Mouse (Mus musculus) gastrocnemius, postnatal 14 days (tissue): ENCODE measurements around the gene Wwc2. TPM values are rescaled to one million over a fixed set of nuclear protein-coding genes. Genes with fewer than 3 reads are reported as not detected.

ENCODE experiments used
- DNase-seq: peaks from one replicate; pipeline ENCODE4 v3.0.0; 2021; ENCODE audit warnings: mixed read lengths
- intact Hi-C: fragments of 180-260 bp; cut with DNase I; formaldehyde crosslinking; loops from one replicate; pipeline ENCODE4 v1.15.1; 2025; ENCODE audit warnings: low total_unique reads
- total RNA-seq, 2 experiments: library from RNA; stranded (reverse); gene quantifications; 2 replicates each; pipeline ENCODE4 v1.2.3; 2021

The Wwc2 gene
- total RNA-seq, 2 experiments from 2014 or later: 9.9 to 10.3 TPM

DNA sequence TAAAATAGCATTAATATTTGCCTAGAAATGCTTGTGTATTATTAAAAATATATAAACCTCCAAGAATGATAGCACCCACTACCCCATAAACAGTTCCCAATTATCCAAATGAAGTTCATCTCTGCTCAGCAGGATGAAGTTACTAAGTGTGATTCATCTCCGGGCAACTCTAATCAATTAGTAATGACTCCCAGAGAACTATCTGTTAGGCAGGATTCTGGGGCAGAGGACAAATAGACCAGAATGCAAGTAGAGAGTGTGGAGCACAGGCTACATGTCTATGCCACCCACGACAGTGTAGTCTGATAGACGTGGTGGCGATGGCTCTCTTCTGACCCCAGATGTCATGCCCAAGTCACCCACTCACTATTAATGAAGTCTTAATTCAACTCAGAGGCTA is 41.9 kb downstream of the Wwc2 start:
- intact Hi-C loops: no loop called here

DNA sequence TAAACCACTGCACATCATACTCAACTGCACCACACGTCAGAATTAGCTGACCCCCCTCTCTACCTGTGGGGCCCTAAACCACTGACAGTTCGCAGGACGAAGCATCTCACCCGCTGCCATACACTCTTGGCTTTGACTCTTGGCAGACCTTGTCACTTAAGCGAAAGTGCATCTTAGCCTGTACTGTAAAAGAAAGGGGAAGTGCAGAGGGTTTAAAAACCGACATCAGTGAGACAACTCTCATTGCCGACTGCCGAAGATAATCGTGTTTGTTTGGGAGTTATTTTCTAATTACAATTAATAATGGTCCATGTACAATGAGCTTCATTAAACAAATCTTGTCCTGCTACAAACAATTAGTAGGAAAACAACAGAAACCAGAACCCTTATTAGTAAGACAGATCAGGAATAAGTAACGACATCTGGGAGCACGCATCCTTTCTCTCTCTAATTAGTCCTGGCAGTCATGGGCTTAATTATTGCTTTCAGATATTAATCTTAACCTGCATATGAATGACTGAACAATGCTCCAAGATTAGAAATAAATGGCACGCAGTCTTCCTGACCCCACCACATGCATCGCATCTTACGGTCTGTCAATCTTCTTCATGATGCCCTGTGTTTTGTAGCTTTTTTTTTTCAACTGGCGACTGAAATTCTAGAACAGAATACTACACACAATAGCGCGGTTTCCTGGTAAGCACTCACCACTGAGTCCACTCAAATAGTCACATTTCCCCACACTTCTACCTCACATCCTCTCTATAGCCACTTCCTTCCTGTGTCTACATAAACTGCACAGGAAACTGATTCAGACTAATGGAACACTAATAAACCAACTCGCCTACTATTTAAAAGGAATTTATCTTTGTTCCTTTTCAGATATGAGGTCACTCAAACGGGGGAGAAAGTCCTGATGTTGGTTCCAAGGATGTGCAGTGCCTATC is 42.8 kb downstream of the Wwc2 start:
- intact Hi-C loops: no loop called here
- no peak for DNase-seq

More for the DNA sequence above, 41.9 kb downstream of the Wwc2 start:
- DNase-seq: no peak

DNA sequence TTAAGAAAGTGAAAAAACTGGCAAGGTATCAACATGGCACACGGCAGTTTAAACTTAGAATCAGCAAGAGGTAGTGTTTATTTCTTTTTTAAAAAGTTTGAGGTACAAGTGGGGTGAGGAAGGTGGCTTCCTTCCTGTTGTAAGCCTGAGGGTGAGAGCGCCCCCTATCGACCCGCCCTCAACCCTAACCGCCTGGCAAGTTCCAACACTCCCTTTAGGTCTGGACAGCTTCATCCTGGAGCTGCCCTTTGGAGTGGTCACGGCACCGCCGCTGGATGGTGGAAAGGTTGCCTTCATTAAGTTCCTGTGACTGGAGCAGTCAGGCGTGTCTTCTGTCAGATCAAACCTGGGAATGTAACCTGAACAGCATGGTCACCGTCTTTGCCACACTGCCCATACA is 47.7 kb downstream of the Wwc2 start:
- DNase-seq: no peak
- intact Hi-C loops: no loop called here

DNA sequence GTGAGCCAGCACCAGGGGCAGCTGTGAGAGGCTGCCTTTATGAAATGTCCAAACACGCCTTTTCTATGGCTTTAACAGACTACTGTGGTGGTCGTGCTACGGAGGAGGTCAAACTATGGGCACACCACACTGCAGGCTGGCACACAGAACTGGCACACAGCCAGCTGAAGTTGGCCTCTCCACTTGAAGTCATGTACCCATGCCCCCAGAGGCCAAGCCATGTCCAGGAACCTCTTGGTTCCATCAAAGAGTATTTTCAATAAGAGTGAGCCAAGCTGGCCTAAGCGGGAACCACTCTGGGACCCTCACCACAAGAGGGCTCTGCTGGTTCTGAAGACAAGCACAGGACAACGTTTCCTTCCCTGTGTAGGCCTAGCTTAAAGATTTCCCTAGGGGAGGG is 49.7 kb downstream of the Wwc2 start:
- DNase-seq: peak; percentile 25
- intact Hi-C loops: no loop called here

DNA sequence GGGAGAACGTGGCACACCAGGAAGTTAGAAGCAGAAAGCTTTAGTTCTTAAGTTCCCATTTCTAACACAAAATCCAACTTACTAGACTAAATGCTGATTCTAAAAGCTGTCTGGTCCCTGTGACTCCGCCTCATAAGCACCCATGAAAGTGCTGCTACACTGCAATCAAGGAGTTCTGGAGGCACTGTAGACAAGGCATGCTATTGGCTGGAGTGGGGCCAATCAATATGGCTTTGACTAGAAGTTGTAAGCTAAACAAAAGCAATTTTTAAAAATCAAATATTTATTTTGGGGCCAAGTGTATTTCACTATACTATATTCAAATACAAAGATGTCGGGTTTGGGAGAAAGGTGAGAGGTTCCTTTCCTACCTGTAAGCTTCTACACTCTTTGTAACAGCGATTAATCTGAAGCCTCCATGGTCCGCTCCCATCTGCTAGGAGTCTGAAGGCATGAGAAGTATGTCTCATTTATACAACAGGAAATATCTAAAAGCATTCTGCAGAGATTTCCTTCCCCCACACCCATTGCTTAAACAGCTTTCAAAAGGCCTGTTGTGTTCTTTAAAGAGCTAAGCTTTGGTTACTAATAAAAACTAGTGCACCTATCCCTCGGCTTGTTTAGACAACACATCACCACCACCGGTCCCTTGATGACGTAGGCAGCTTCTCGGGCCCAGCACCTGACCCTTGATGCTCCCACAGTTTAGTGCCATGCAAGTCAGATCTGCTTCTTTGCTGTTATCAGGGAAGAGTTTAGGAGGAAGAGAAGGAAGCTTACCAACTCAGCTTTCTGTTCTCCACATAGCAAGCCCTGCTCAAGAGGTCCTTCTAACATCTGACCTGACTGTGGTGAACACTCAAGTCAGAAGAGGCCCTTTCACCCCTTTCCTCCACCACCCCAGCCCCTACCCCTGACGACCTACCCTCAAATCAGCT is 50.5 kb downstream of the Wwc2 start:
- intact Hi-C loops: no loop called here

DNA sequence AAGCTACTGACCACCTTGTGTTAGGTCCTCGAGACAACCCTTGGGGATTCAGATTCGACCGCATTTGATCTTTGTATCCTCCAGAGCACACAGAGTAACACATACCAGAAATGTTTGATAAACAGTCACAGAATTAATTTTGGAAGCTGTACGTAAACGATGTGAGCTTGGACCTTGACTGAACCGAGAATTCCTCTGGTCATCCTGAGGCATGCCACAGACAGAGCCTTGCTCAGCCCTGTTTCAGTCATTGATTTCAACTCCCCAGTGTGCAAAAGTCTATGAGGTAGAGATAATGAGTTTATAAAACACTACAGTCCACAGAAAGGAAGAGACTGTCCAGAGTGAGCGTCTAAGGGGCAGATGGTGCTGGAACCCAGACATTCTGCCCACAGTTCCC is 51.5 kb downstream of the Wwc2 start:
- intact Hi-C loops: no loop called here
- no peak for DNase-seq

More for the DNA sequence above, 50.5 kb downstream of the Wwc2 start:
- no peak for DNase-seq

DNA sequence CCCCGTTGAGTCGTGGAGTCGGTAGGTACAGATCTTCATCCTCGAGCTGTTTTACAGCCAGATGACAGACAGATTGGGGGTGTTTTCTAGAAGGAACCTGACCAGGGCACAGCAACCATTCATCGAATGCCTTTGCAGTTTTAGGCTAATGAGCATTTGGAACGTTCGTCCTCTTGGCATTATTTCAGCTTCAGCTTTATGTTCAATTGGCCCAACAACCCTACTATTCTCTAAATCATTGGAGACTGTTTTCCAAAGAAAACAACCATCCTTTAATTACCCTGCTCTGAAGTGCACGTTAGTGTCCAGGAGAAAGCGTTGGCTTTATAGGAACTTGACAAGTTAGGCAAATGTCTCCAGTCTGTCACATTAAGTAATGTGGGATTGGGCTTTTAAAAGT is 54.3 kb downstream of the Wwc2 start:
- no peak for DNase-seq
- intact Hi-C loops: no loop called here

DNA sequence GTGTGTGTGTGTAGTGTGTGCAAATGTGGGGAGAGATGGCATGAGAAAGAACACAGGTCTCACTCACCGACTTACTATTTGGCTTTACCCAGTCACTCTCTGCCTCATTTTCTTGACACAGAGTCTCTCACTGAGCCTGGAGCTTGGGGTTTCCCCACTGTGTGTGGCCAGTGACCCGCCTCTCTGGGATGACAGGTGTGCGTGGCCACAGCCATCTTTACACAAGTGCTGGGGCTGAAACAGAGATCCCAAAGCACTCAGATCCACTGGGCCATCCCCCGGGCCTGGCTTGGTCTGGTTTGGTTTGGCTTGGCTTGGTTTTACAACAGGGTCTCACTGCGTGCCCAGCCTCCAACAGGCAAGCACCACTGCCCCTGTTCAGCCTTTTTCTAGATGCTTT is 55.3 kb downstream of the Wwc2 start:
- intact Hi-C loops: no loop called here

DNA sequence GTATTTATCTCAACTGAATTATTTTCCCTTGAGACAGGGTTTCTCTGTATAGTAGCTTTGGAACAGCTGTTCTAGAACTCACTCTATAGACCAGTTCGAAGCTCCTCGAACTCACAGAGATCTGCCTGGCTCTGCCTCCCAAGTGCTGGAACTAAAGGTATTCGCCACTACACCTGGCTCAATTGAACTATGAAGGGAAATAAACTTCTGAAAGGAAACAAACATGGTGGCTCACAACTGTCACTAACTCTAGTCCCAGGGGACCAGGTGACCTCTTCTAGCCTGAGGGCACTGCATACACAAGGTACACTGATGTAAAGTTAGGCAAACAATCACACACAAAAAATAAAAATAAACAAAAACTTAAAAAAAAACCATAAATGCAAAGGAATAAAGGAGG is 57.6 kb downstream of the Wwc2 start:
- intact Hi-C loops: no loop called here
- DNase-seq: no peak

More for the DNA sequence above, 55.3 kb downstream of the Wwc2 start:
- no peak for DNase-seq

DNA sequence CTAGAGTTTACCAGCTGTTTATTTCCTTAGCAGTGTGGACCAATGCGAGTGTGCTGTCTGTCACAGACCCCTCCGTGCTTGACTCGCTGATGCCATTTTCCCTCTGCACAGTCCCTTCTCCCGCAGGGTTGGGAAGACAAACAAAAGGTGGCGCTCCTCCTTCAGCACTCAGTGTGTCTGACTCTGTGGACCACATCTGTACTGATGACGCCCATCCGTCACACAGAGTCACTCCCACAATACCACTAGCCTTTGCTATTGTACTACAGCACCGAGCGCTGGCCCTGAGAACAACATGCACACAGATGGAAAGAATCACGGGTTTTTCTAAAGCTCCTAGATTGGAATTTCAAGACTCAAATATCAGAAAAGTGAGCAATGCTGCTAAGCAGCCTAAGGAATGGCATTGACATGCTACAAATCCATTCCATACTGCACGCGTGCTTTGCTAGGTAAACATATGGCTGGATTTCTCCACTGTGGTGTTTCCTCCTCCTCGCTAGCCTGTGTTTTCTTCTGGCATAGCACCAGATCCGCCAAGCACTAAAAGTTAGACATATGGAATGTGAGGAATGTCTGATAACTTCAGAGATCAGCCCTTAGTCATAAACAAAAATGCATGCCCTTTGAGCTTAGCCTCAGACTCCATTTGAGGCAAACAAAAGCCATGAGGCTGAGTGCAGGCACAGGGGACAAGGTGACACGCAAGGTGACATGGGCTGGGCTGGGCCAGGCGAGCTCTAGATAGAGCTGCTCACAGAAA is 58.5 kb downstream of the Wwc2 start:
- intact Hi-C loops: no loop called here
- no peak for DNase-seq

DNA sequence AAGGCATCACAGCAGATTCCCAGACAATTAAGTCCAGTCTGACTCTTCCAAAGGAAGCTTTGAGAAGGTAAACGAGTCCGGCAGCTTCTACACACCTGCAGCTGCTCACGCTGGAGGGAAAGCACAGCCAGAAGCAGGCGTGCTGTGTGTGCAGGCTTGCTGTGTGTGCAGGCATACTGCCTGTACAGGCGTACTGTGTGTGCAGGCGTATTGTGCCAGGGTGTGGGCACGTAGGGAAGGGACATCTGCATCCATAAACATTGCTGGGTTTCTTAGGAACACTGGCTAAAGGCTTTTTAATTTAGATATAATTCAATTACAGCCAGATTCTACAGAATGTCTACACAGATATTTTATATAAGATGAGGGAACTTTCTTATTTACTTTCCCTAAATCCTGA is 59.4 kb downstream of the Wwc2 start:
- no peak for DNase-seq
- intact Hi-C loops: no loop called here

DNA sequence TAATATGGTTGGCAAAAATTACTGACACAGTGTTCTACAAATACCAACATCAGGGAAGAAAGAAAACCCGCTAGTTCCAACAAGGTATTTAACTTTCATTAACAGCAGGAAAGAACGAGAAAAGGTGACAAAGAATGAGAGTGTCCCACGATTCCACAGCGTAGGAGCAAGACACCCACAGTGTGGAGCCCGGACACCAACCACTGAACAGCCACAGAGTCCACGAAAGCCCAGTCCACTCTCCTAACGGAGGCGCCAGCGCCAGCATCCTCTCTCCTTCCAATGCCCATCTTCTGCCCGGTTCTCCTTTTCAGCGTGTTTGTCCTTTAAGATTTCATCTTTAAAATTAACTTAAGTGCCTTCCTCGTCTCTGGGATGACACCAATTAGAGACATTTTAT is 61.1 kb downstream of the Wwc2 start:
- intact Hi-C loops: no loop called here
- no peak for DNase-seq

DNA sequence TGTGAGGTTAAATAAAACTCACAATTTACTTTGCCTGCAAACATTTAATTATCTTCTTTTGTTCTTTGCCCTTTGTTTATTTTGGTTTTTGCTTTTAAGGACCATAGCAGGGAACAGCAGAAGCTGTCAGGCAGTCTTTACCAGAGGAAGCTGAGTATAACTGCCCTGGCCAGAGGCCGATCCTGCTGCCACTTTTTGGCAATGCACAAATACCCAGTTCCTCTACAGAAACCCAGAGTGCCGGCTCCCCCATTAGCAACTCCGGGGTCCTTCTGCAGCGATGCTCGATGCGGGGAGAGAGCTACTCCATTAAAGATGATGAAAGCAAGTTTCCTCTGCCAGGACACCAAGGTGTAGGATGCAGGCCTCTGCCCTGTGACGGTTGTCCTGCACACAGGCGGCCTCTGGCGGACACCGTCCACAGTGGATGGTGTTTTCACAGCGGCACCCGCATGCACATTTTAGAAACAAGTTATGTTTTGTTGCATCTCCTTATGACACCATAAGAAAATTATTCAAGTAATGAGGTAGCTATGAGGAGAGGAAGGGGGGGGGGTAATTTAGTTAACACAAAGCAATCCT is 62.0 kb downstream of the Wwc2 start:
- intact Hi-C loops: no loop called here
- DNase-seq: no peak

DNA sequence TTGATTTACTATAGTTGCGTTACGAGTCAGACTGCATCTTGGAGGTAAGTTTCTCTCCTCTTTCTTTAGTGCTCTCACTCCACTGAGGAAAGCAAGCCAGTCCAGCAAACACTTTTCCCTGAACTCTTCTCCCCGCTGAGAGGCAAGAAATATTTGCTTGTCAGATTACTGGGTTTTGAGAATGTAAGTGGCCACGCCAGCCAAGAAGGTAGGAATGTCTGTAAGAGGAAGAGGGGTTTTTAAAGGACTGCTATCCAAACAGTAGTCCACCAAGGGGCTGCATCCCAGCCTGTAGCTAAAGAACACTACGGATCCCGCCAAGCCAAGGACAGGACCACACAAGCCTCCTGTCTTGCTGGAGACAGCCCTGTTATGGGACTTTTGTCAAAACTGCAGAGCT is 65.8 kb downstream of the Wwc2 start:
- intact Hi-C loops: no loop called here
- DNase-seq: no peak

DNA sequence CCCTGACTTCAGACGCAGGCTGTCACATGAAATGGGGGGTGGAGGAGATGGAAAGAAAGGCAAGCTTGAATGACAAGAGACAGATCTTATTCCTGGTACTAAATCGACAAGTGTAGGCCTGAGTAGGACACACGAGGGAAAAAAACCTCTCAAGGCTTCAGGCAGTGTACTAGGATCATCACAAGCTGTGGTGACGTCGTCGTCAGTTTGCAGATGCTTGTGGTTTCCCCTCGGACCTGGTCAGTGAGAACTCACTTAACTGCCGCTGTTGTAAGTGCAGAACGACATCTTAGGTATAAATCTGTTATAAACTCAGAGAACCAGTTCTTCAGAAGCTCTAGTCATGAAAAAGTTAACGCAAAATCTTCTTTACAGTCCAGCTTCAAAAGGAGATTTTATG is 67.9 kb downstream of the Wwc2 start:
- intact Hi-C loops: no loop called here
- no peak for DNase-seq

DNA sequence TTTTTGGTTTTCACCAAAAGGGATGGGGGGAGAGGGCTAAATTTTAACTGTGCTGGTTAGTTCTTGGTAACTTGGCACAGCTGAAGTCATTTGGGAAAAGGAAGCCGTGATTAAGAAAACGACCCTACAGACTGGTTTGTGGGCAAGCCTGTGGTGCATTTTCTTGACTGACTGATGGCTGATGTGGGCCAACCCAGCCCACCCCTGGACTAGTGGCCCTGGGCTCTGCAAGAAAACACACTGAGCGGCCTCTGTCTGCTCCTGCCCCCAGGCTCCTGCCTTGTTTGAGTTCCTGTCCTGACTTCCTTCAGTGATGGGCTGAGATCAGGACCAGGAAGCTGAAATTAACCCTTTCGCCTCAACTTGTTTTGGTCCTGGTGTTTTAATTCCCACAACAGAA is 68.7 kb downstream of the Wwc2 start:
- no peak for DNase-seq
- intact Hi-C loops: no loop called here

DNA sequence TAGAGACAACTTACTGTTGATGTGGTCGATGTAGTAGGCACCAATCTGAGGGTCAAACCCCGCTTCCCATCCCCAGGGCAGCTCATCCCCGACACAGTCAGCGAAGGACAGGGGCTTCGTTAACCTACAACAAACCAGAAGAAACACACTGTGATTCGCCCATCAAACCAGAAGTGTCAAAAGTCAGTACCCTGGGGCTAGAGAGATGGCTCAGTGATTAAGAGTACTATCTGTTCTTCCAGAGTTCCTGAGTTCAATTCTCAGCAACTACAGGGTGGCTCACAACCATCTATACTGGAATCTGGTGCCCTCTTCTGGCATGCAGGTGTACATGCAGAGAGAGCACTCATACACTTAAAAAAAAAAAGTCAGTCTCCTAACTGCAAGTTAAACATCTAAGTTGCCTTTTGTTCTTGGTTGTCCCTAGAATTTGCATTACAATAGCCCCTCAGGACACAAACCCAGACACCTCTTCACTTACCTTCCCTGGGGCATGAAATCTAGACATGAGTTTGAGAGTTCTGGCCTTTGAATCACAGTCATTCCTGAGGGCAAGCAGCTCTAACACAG is 70.1 kb downstream of the Wwc2 start:
- intact Hi-C loops: no loop called here
- no peak for DNase-seq

DNA sequence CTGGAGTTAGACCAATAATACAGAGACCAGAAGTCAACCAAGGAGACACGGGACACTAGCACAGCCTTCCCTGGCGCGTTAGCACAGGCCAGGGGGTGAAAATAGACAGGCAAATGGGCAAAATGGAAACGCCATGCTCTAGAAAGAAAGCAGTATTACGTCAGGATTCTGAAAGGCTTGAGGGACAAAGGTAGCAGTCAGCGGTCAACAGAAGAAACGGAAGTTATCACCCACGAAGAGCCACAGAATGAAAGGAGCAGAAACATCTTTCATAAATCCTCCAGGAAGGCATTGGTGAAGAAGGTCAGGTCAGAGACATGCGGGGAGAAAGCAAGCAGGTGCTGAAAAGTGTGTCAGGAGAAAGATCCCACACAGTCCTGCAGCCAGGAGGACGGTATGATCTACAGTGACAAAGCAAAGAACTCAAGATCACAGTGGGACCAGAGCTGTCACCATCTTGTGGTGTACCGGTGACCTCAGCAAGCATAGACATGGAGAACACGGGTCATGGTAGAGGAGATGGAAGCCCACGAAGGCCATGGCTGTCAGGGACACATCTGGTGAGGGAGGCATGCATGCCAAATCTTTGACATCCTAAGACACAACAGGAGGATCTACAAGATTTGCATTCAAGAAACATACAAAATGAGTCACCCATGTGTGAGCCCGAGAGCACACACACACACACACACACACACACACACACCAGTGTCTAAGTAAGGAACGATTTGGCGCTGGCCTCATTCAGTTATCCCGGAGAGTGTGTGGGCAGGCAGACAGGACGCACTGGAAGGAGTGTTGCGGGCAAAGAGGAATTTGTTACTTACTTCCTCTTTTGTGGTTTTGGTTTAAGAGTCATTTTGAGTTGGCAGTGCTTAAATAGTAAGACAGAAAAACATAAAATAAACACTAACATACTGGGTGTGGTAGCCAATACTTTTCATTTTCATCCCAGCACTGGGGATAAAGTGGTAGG is 73.4 kb downstream of the Wwc2 start:
- intact Hi-C loops: no loop called here
- no peak for DNase-seq
